Mouse (Mus musculus): ENCODE measurements at regions not wholly inside any gene's neighbourhood (a gene's known extent, or its start where the extent isn't known, plus 50 kb on each side); places are given as distances from the start of the nearest gene placed in this dataset.

- H3K27ac ChIP-seq (ENCODE audit: insufficient read depth, low read depth, low read length, poor library complexity, severe bottlenecking) = no peak overlapping the region
- no peak for TF ChIP-seq ZC3H11A (IDR thresholded peaks at IDR 0.05; ENCODE audit: borderline replicate concordance, low read depth, low read length)
- TF ChIP-seq HCFC1 (IDR thresholded peaks at IDR 0.05; ENCODE audit: borderline replicate concordance, insufficient read depth, low read length) = no peak
- TF ChIP-seq CHD2 (IDR thresholded peaks at IDR 0.05; ENCODE audit: low read depth, low read length) = no peak
- H3K4me1 ChIP-seq (ENCODE audit: control insufficient read depth in 2 of 2, insufficient read depth in 2 of 2, low read length in 2 of 2, poor library complexity in 1 of 2) = no peaks in the 10 kb centered on the region
- DNase-seq (ENCODE audit: low read depth, low spot score) = no peak
- H3K36me3 ChIP-seq (ENCODE audit: control insufficient read depth, insufficient read depth, low read length, poor library complexity, severe bottlenecking) = no peaks in the 10 kb centered on the region
- in situ Hi-C loops (cut with MboI; ENCODE audit: low sequenced_read_pairs in 2 of 2, unreplicated experiment in 2 of 2) = no loop called here
- no peak overlapping the region for H3K9ac ChIP-seq (ENCODE audit: insufficient read depth, low read depth, low read length, poor library complexity, severe bottlenecking)
- no peak overlapping the region for H3K4me3 ChIP-seq (ENCODE audit: insufficient read depth in 1 of 2, low read depth in 1 of 2, low read length in 2 of 2, poor library complexity in 1 of 2, severe bottlenecking in 1 of 2)
- H3K9me3 ChIP-seq (ENCODE audit: control insufficient read depth, insufficient read depth, low read depth, low read length) = no peaks in the 10 kb centered on the region
Observed at GRCm38 (mm10) chr8:60372681-60373398, 130.2 kb downstream of the Gm10283 start.

- TF ChIP-seq ZNF384 (IDR thresholded peaks at IDR 0.05; ENCODE audit: low read depth, low read length) = no peak
- no peak for TF ChIP-seq CHD2 (IDR thresholded peaks at IDR 0.05; ENCODE audit: low read depth, low read length)
- no peak for TF ChIP-seq HCFC1 (IDR thresholded peaks at IDR 0.05; ENCODE audit: borderline replicate concordance, insufficient read depth, low read length)
- TF ChIP-seq MAFK (IDR thresholded peaks at IDR 0.05; ENCODE audit: insufficient read depth, low read depth, low read length) = no peak
- no peak for TF ChIP-seq ZC3H11A (IDR thresholded peaks at IDR 0.05; ENCODE audit: borderline replicate concordance, low read depth, low read length)
- Histone ChIP-seq H3K9me3 (ENCODE audit: control insufficient read depth, insufficient read depth, low read depth, low read length) (no peaks in the 10 kb centered on the region), H3K9ac (ENCODE audit: insufficient read depth, low read depth, low read length, poor library complexity, severe bottlenecking) (no peak overlapping the region), H3K36me3 (ENCODE audit: control insufficient read depth, insufficient read depth, low read length, poor library complexity, severe bottlenecking) (no peaks in the 10 kb centered on the region), H3K27ac (ENCODE audit: insufficient read depth, low read depth, low read length, poor library complexity, severe bottlenecking) (no peak overlapping the region), H3K4me1 (ENCODE audit: control insufficient read depth in 2 of 2, insufficient read depth in 2 of 2, low read length in 2 of 2, poor library complexity in 1 of 2) (no peaks in the 10 kb centered on the region), H3K4me3 (ENCODE audit: insufficient read depth in 1 of 2, low read depth in 1 of 2, low read length in 2 of 2, poor library complexity in 1 of 2, severe bottlenecking in 1 of 2) (no peak overlapping the region)
- DNase-seq (ENCODE audit: low read depth, low spot score) = no peak
- in situ Hi-C loops (cut with MboI; ENCODE audit: low sequenced_read_pairs in 2 of 2, unreplicated experiment in 2 of 2) = no loop called here
Observed at GRCm38 (mm10) chr8:60348291-60348690, 154.7 kb downstream of the Gm10283 start.

GRCm38 (mm10) chr8:60345830-60346420 lies 157.1 kb downstream of the Gm10283 start:
- no peak overlapping the region for H3K27ac ChIP-seq (ENCODE audit: insufficient read depth, low read depth, low read length, poor library complexity, severe bottlenecking)
- TF ChIP-seq ZNF384 (IDR thresholded peaks at IDR 0.05; ENCODE audit: low read depth, low read length) (no peak), ZC3H11A (IDR thresholded peaks at IDR 0.05; ENCODE audit: borderline replicate concordance, low read depth, low read length) (no peak), MAFK (IDR thresholded peaks at IDR 0.05; ENCODE audit: insufficient read depth, low read depth, low read length) (no peak), CHD2 (IDR thresholded peaks at IDR 0.05; ENCODE audit: low read depth, low read length) (no peak), HCFC1 (IDR thresholded peaks at IDR 0.05; ENCODE audit: borderline replicate concordance, insufficient read depth, low read length) (no peak)
- H3K4me1 ChIP-seq (ENCODE audit: control insufficient read depth in 2 of 2, insufficient read depth in 2 of 2, low read length in 2 of 2, poor library complexity in 1 of 2) = no peaks in the 10 kb centered on the region
- H3K36me3 ChIP-seq (ENCODE audit: control insufficient read depth, insufficient read depth, low read length, poor library complexity, severe bottlenecking) = no peaks in the 10 kb centered on the region
- no peak overlapping the region for H3K9ac ChIP-seq (ENCODE audit: insufficient read depth, low read depth, low read length, poor library complexity, severe bottlenecking)
- no peak overlapping the region for H3K4me3 ChIP-seq (ENCODE audit: insufficient read depth in 1 of 2, low read depth in 1 of 2, low read length in 2 of 2, poor library complexity in 1 of 2, severe bottlenecking in 1 of 2)
- DNase-seq (ENCODE audit: low read depth, low spot score) = peak; percentile 15
- in situ Hi-C loops (cut with MboI; ENCODE audit: low sequenced_read_pairs in 2 of 2, unreplicated experiment in 2 of 2) = no loop called here
- H3K9me3 ChIP-seq (ENCODE audit: control insufficient read depth, insufficient read depth, low read depth, low read length) = no peaks in the 10 kb centered on the region

GRCm38 (mm10) chr8:60315478-60315877 lies 187.5 kb downstream of the Gm10283 start:
- in situ Hi-C loops (cut with MboI; ENCODE audit: low sequenced_read_pairs in 2 of 2, unreplicated experiment in 2 of 2) = no loop called here
- H3K9me3 ChIP-seq (ENCODE audit: control insufficient read depth, insufficient read depth, low read depth, low read length) = no peaks in the 10 kb centered on the region
- H3K36me3 ChIP-seq (ENCODE audit: control insufficient read depth, insufficient read depth, low read length, poor library complexity, severe bottlenecking) = no peaks in the 10 kb centered on the region
- H3K9ac ChIP-seq (ENCODE audit: insufficient read depth, low read depth, low read length, poor library complexity, severe bottlenecking) = no peak overlapping the region
- H3K4me3 ChIP-seq (ENCODE audit: insufficient read depth in 1 of 2, low read depth in 1 of 2, low read length in 2 of 2, poor library complexity in 1 of 2, severe bottlenecking in 1 of 2) = no peak overlapping the region
- no peaks in the 10 kb centered on the region for H3K4me1 ChIP-seq (ENCODE audit: control insufficient read depth in 2 of 2, insufficient read depth in 2 of 2, low read length in 2 of 2, poor library complexity in 1 of 2)
- TF ChIP-seq ZC3H11A (IDR thresholded peaks at IDR 0.05; ENCODE audit: borderline replicate concordance, low read depth, low read length) (no peak), ZNF384 (IDR thresholded peaks at IDR 0.05; ENCODE audit: low read depth, low read length) (no peak), CHD2 (IDR thresholded peaks at IDR 0.05; ENCODE audit: low read depth, low read length) (no peak), HCFC1 (IDR thresholded peaks at IDR 0.05; ENCODE audit: borderline replicate concordance, insufficient read depth, low read length) (no peak)
- H3K27ac ChIP-seq (ENCODE audit: insufficient read depth, low read depth, low read length, poor library complexity, severe bottlenecking) = no peak overlapping the region
- no peak for DNase-seq (ENCODE audit: low read depth, low spot score)

All from ES-E14 (cell line).